34 mouse cellular contexts compared by ENCODE assay signal in the genomic region with DNA sequence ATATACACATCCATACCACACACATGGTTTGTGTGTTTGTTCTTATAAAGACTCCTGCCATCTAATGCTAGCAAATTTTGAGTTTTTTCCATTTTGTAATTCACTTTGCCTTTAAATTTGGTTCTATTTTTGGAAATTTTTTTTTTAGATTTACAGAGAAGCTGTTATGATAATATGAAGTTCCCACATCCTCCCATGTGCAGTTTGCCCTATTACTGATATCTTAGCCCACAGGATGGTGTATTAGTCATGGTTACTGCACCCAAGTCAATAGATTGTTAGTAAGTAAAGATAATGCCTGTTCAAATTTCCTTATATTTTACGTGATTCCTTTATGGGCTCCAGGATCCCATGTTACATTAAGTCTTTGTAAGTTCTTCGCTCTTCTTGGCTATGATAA.
"Had no signal": no experiment of that assay in that cellular context is flagged by ENCODE, and none has a peak within 500 bp of the region (broad histone marks: within the 10 kb centered on the region; RNA-seq: fewer than 3 reads in every experiment).

No protein-coding gene starts in this region.

- H3K4me1 ChIP-seq: heart, embryonic 12.5 days; heart, embryonic 13.5 days; heart, embryonic 15.5 days; hindbrain, embryonic 10.5 days; hindbrain, embryonic 13.5 days; hindbrain, embryonic 15.5 days; intestine, embryonic 15.5 days; kidney, embryonic 15.5 days had no signal

- H3K27me3 ChIP-seq: heart, embryonic 12.5 days; heart, embryonic 13.5 days; heart, embryonic 15.5 days; hindbrain, embryonic 12.5 days; hindbrain, embryonic 13.5 days; hindbrain, embryonic 15.5 days; intestine, embryonic 15.5 days; kidney, embryonic 15.5 days had no signal

- ATAC-seq: hindbrain, embryonic 16.5 days; hindbrain, postnatal 0 days; inflammation-experienced regulatory T-cells, adult 6 months; intestine, embryonic 15.5 days; intestine, embryonic 16.5 days; intestine, postnatal 0 days had no signal

- H3K36me3 ChIP-seq: heart, embryonic 12.5 days; heart, embryonic 13.5 days; heart, embryonic 15.5 days; hindbrain, embryonic 10.5 days; hindbrain, embryonic 12.5 days; hindbrain, embryonic 13.5 days; hindbrain, embryonic 15.5 days; intestine, embryonic 15.5 days; kidney, embryonic 15.5 days had no signal

- H3K4me3 ChIP-seq: heart, embryonic 12.5 days; heart, embryonic 13.5 days; heart, embryonic 15.5 days; hindbrain, embryonic 10.5 days; hindbrain, embryonic 12.5 days; hindbrain, embryonic 13.5 days; hindbrain, embryonic 15.5 days; intestine, embryonic 15.5 days; kidney, embryonic 15.5 days; layer of hippocampus, adult 2 months; left cerebral cortex, adult 2 months had no signal

- H3K9me3 ChIP-seq: heart, embryonic 12.5 days; heart, embryonic 13.5 days; heart, embryonic 15.5 days; hindbrain, embryonic 10.5 days; hindbrain, embryonic 12.5 days; hindbrain, embryonic 13.5 days; hindbrain, embryonic 15.5 days; intestine, embryonic 15.5 days; kidney, embryonic 15.5 days had no signal

- H3K9ac ChIP-seq: heart, embryonic 12.5 days; heart, embryonic 13.5 days; heart, embryonic 15.5 days; hindbrain, embryonic 12.5 days; hindbrain, embryonic 13.5 days; hindbrain, embryonic 14.5 days; hindbrain, embryonic 15.5 days; intestine, embryonic 15.5 days; kidney, embryonic 15.5 days had no signal

- DNase-seq: heart, postnatal 10 days; heart, postnatal 14 days; heart, postnatal 36 days; heart, postnatal 4 days; kidney, adult 11 months; kidney, adult 18-20 months; kidney, adult 2 months; kidney, adult 8-10 months; kidney, adult 9 months; kidney, postnatal 10 days; kidney, postnatal 14 days; kidney, postnatal 25 days; kidney, postnatal 36 days; kidney, postnatal 4 days; layer of hippocampus, adult 9-11 months; layer of hippocampus, postnatal 36 days had no signal

- H3K27ac ChIP-seq: heart, embryonic 13.5 days; heart, embryonic 15.5 days; hindbrain, embryonic 10.5 days; hindbrain, embryonic 12.5 days; hindbrain, embryonic 13.5 days; hindbrain, embryonic 14.5 days; hindbrain, embryonic 15.5 days; hindbrain, postnatal 0 days; intestine, embryonic 15.5 days; kidney, embryonic 15.5 days; kidney, postnatal 0 days; layer of hippocampus, adult 2 months; left cerebral cortex, adult 2 months had no signal
